ENCODE assay signal across 31 mouse cellular contexts in the genomic region with DNA sequence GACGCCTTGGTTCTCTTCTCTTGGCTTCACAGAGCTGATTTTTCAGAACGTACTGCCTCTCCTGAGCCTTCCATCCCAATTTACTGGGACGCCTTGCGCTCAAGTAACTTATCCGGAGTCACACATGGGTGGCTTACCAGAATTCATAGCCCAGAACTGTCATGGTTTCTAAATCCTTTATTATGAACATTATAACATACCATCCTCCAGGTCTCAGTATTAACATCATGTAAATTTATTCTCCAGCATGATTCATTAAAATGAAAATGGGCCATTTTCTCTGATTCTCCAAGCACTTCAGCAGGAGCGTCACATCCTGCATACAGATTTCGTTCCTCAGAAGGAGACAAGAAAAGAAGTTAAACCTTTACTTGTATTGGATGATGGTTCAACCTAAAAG.
DNase-seq lines count a peak whose midpoint lies in the region; ATAC-seq and TF ChIP-seq lines count a peak whose summit lies in the region.
"Had no signal": no experiment of that assay in that cellular context is flagged by ENCODE, and none has a peak within 500 bp of the region (broad histone marks: within the 10 kb centered on the region; RNA-seq: fewer than 3 reads in every experiment).

No protein-coding gene starts in this region.

- WGBS in hindbrain, embryonic 14.5 days: 70% methylated on average over 7 of the region's 7 CpGs
- WGBS in hindbrain, embryonic 16.5 days: 80% methylated on average over 7 of the region's 7 CpGs
- WGBS in midbrain, embryonic 14.5 days: 61% methylated on average over 7 of the region's 7 CpGs
- WGBS in midbrain, embryonic 10.5 days: 91% methylated on average over 7 of the region's 7 CpGs
- WGBS in forebrain, embryonic 16.5 days: 73% methylated on average over 7 of the region's 7 CpGs
- WGBS in midbrain, postnatal 0 days: 56% methylated on average over 7 of the region's 7 CpGs

- H3K27ac ChIP-seq in hindbrain, embryonic 14.5 days: peak overlapping the region; percentile 38; the same call in 1 of the 2 replicates
- H3K27ac ChIP-seq in hindbrain, embryonic 16.5 days (ENCODE audit: low read depth, low read length): no peak overlapping the region
- peak overlapping the region; percentile 42; the same call in 1 of the 2 replicates for H3K27ac ChIP-seq in midbrain, embryonic 14.5 days (replicated peaks; ENCODE audit: low read depth, low read length)
- no peak overlapping the region for H3K27ac ChIP-seq in midbrain, embryonic 10.5 days (replicated peaks)
- H3K27ac ChIP-seq in forebrain, embryonic 16.5 days (ENCODE audit: low read length): no peak overlapping the region
- H3K27ac ChIP-seq in midbrain, postnatal 0 days (ENCODE audit: low read depth, low read length): peak overlapping the region; percentile 62
- H3K27ac ChIP-seq in gastrocnemius, adult 2 months: no peak overlapping the region
- H3K27ac ChIP-seq: embryonic facial prominence, embryonic 12.5 days; heart, embryonic 10.5 days; heart, embryonic 15.5 days; liver, embryonic 13.5 days; midbrain, embryonic 12.5 days; stomach, embryonic 15.5 days had no signal

- DNase-seq in hindbrain, embryonic 14.5 days (ENCODE audit: low spot score): no peak
- DNase-seq in midbrain, embryonic 14.5 days: peak; percentile 38
- DNase-seq in midbrain, embryonic 10.5 days (ENCODE audit: low spot score): no peak
- no peak for DNase-seq in midbrain, postnatal 0 days (ENCODE audit: low spot score)
- DNase-seq in lung, postnatal 4 days: no peak
- no peak for DNase-seq in gastrocnemius, adult 2 months
- DNase-seq: adrenal gland, postnatal 25 days; B cell, adult 2 months; cerebellum, adult 8-10 months; cerebellum, postnatal 36 days; embryo, embryonic 11 days; gastrocnemius, postnatal 25 days; heart, adult 11 months; kidney, adult 11 months; kidney, postnatal 14 days; left cerebral cortex, postnatal 4 days; liver, embryonic 13.5 days; lung, adult 2 months; lung, postnatal 10 days; right cerebral cortex, postnatal 14 days; thymus, postnatal 14 days had no signal

- H3K27me3 ChIP-seq in hindbrain, embryonic 14.5 days (ENCODE audit: control insufficient read depth, insufficient read depth, low read length): no peaks in the 10 kb centered on the region
- H3K27me3 ChIP-seq in hindbrain, embryonic 16.5 days (replicated peaks; ENCODE audit: control insufficient read depth, insufficient read depth, low read length): no peaks in the 10 kb centered on the region
- no peaks in the 10 kb centered on the region for H3K27me3 ChIP-seq in midbrain, embryonic 14.5 days (ENCODE audit: control insufficient read depth, insufficient read depth, low read length)
- H3K27me3 ChIP-seq in midbrain, embryonic 10.5 days (ENCODE audit: low read depth, poor library complexity, severe bottlenecking): no peaks in the 10 kb centered on the region
- H3K27me3 ChIP-seq in forebrain, embryonic 16.5 days (replicated peaks; ENCODE audit: control insufficient read depth, insufficient read depth, low read length): no peaks in the 10 kb centered on the region
- H3K27me3 ChIP-seq in midbrain, postnatal 0 days (ENCODE audit: insufficient read depth, low read length): no peaks in the 10 kb centered on the region
- H3K27me3 ChIP-seq: embryonic facial prominence, embryonic 12.5 days; heart, embryonic 15.5 days; liver, embryonic 13.5 days; midbrain, embryonic 12.5 days; neural tube, embryonic 13.5 days; stomach, embryonic 15.5 days had no signal

- H3K4me1 ChIP-seq in hindbrain, embryonic 14.5 days (replicated peaks; ENCODE audit: control insufficient read depth, insufficient read depth, low read length): no peaks in the 10 kb centered on the region
- H3K4me1 ChIP-seq in hindbrain, embryonic 16.5 days (ENCODE audit: control insufficient read depth, insufficient read depth, low read depth, low read length): no peaks in the 10 kb centered on the region; the same call in 1 of the 2 replicates
- no peaks in the 10 kb centered on the region for H3K4me1 ChIP-seq in midbrain, embryonic 14.5 days (ENCODE audit: control insufficient read depth, insufficient read depth, low read length)
- H3K4me1 ChIP-seq in midbrain, embryonic 10.5 days: no peaks in the 10 kb centered on the region
- H3K4me1 ChIP-seq in forebrain, embryonic 16.5 days (replicated peaks; ENCODE audit: control insufficient read depth, insufficient read depth, low read length): no peaks in the 10 kb centered on the region
- no peaks in the 10 kb centered on the region for H3K4me1 ChIP-seq in midbrain, postnatal 0 days (ENCODE audit: insufficient read depth, low read length)
- H3K4me1 ChIP-seq: embryonic facial prominence, embryonic 12.5 days; heart, embryonic 10.5 days; heart, embryonic 15.5 days; liver, embryonic 13.5 days; midbrain, embryonic 12.5 days; neural tube, embryonic 13.5 days; stomach, embryonic 15.5 days had no signal

- ATAC-seq in hindbrain, embryonic 14.5 days (ENCODE audit: low FRiP score): no peak
- ATAC-seq in hindbrain, embryonic 16.5 days: no peak
- ATAC-seq in midbrain, embryonic 14.5 days (ENCODE audit: low FRiP score, low TSS enrichment): no peak
- peak; percentile 43; the same call in 1 of the 2 replicates for ATAC-seq in forebrain, embryonic 16.5 days
- ATAC-seq in midbrain, postnatal 0 days (ENCODE audit: low FRiP score): peak; percentile 34; the same call in 1 of the 2 replicates
- ATAC-seq: inflammation-experienced regulatory T-cells, adult 6 months had no signal

- no peaks in the 10 kb centered on the region for H3K9me3 ChIP-seq in hindbrain, embryonic 14.5 days (ENCODE audit: control insufficient read depth, low read length)
- H3K9me3 ChIP-seq in hindbrain, embryonic 16.5 days (ENCODE audit: control insufficient read depth, low read length): no peaks in the 10 kb centered on the region
- no peaks in the 10 kb centered on the region for H3K9me3 ChIP-seq in midbrain, embryonic 14.5 days (ENCODE audit: control insufficient read depth, low read length)
- H3K9me3 ChIP-seq in midbrain, embryonic 10.5 days (replicated peaks): no peaks in the 10 kb centered on the region
- H3K9me3 ChIP-seq in forebrain, embryonic 16.5 days (ENCODE audit: control insufficient read depth, low read length): no peaks in the 10 kb centered on the region
- no peaks in the 10 kb centered on the region for H3K9me3 ChIP-seq in midbrain, postnatal 0 days (ENCODE audit: low read length)
- H3K9me3 ChIP-seq: embryonic facial prominence, embryonic 12.5 days; heart, embryonic 10.5 days; heart, embryonic 15.5 days; liver, embryonic 13.5 days; midbrain, embryonic 12.5 days; neural tube, embryonic 13.5 days; stomach, embryonic 15.5 days had no signal

- intact Hi-C loops in gastrocnemius, adult 2 months (cut with DNase I): no loop called here

- no peak overlapping the region for H3K9ac ChIP-seq in hindbrain, embryonic 14.5 days
- no peak overlapping the region for H3K9ac ChIP-seq in hindbrain, embryonic 16.5 days (ENCODE audit: low read depth, low read length)
- no peak overlapping the region for H3K9ac ChIP-seq in midbrain, embryonic 14.5 days (replicated peaks; ENCODE audit: low read length)
- no peak overlapping the region for H3K9ac ChIP-seq in forebrain, embryonic 16.5 days (replicated peaks; ENCODE audit: low read depth, low read length)
- no peak overlapping the region for H3K9ac ChIP-seq in midbrain, postnatal 0 days (replicated peaks; ENCODE audit: low read length, poor library complexity, severe bottlenecking)
- H3K9ac ChIP-seq: embryonic facial prominence, embryonic 12.5 days; heart, embryonic 15.5 days; liver, embryonic 13.5 days; midbrain, embryonic 12.5 days; neural tube, embryonic 13.5 days; stomach, embryonic 15.5 days had no signal

- no peak overlapping the region for H3K4me3 ChIP-seq in hindbrain, embryonic 14.5 days (replicated peaks; ENCODE audit: low read length)
- H3K4me3 ChIP-seq in hindbrain, embryonic 16.5 days (ENCODE audit: low read length): no peak overlapping the region
- H3K4me3 ChIP-seq in midbrain, embryonic 14.5 days (replicated peaks; ENCODE audit: low read depth, low read length): no peak overlapping the region
- H3K4me3 ChIP-seq in midbrain, embryonic 10.5 days: no peak overlapping the region
- H3K4me3 ChIP-seq in forebrain, embryonic 16.5 days (replicated peaks; ENCODE audit: low read length): no peak overlapping the region
- no peak overlapping the region for H3K4me3 ChIP-seq in midbrain, postnatal 0 days (ENCODE audit: low read depth, low read length)
- H3K4me3 ChIP-seq in gastrocnemius, adult 2 months: no peak overlapping the region
- H3K4me3 ChIP-seq: embryonic facial prominence, embryonic 12.5 days; heart, embryonic 10.5 days; heart, embryonic 15.5 days; liver, embryonic 13.5 days; midbrain, embryonic 12.5 days; myocyte; neural tube, embryonic 13.5 days; stomach, embryonic 15.5 days had no signal

- no peak for TF ChIP-seq CTCF in midbrain, postnatal 0 days (IDR thresholded peaks at IDR 0.05)
- TF ChIP-seq CTCF in gastrocnemius, adult 2 months (IDR thresholded peaks at IDR 0.05): no peak

- H3K4me2 ChIP-seq in hindbrain, embryonic 14.5 days (replicated peaks): no peak overlapping the region
- H3K4me2 ChIP-seq in hindbrain, embryonic 16.5 days (ENCODE audit: low read length): no peak overlapping the region
- H3K4me2 ChIP-seq in midbrain, embryonic 14.5 days (ENCODE audit: low read length): no peak overlapping the region
- no peak overlapping the region for H3K4me2 ChIP-seq in forebrain, embryonic 16.5 days (ENCODE audit: low read length)
- H3K4me2 ChIP-seq in midbrain, postnatal 0 days (ENCODE audit: low read depth, low read length, poor library complexity, severe bottlenecking): no peak overlapping the region
- H3K4me2 ChIP-seq: embryonic facial prominence, embryonic 12.5 days; heart, embryonic 15.5 days; liver, embryonic 13.5 days; midbrain, embryonic 12.5 days; neural tube, embryonic 13.5 days; stomach, embryonic 15.5 days had no signal

- no peaks in the 10 kb centered on the region for H3K36me3 ChIP-seq in hindbrain, embryonic 14.5 days (replicated peaks; ENCODE audit: control insufficient read depth, insufficient read depth)
- H3K36me3 ChIP-seq in hindbrain, embryonic 16.5 days (ENCODE audit: control insufficient read depth, insufficient read depth, low read length): no peaks in the 10 kb centered on the region
- no peaks in the 10 kb centered on the region for H3K36me3 ChIP-seq in midbrain, embryonic 14.5 days (ENCODE audit: control insufficient read depth, insufficient read depth, low read length)
- no peaks in the 10 kb centered on the region for H3K36me3 ChIP-seq in midbrain, embryonic 10.5 days
- no peaks in the 10 kb centered on the region for H3K36me3 ChIP-seq in forebrain, embryonic 16.5 days (ENCODE audit: control insufficient read depth, insufficient read depth)
- H3K36me3 ChIP-seq in midbrain, postnatal 0 days (ENCODE audit: insufficient read depth, low read length): no peaks in the 10 kb centered on the region
- H3K36me3 ChIP-seq: embryonic facial prominence, embryonic 12.5 days; heart, embryonic 10.5 days; heart, embryonic 15.5 days; liver, embryonic 13.5 days; midbrain, embryonic 12.5 days; neural tube, embryonic 13.5 days; stomach, embryonic 15.5 days had no signal

Comparison
In these comparisons a context has a peak if more than half of its experiments do, and no peak if none do; other contexts are left out.
1. ATAC-seq: peak in forebrain, embryonic 16.5 days (single experiment) and midbrain, postnatal 0 days (single experiment); none in hindbrain, embryonic 14.5 days (single experiment), hindbrain, embryonic 16.5 days (single experiment) and midbrain, embryonic 14.5 days (single experiment).
2. H3K27ac ChIP-seq: peak in hindbrain, embryonic 14.5 days (single experiment), midbrain, embryonic 14.5 days (single experiment) and midbrain, postnatal 0 days (single experiment); none in hindbrain, embryonic 16.5 days (single experiment), midbrain, embryonic 10.5 days (single experiment), forebrain, embryonic 16.5 days (single experiment) and gastrocnemius, adult 2 months (single experiment).